Mouse (Mus musculus): ENCODE results near the gene Hmgcs2. TPM values are rescaled to one million over a fixed set of nuclear protein-coding genes. Genes with fewer than 3 reads are reported as not detected.

Gene Hmgcs2
- polyA plus RNA-seq, 2 experiments: 0.91 to 2.5 TPM

- no peak overlapping the region for H3K4me2 ChIP-seq (replicated peaks; ENCODE audit: low read depth, low read length, severe bottlenecking)
- H3K9ac ChIP-seq (ENCODE audit: low read depth, low read length, severe bottlenecking): no peak overlapping the region
- no peaks in the 10 kb centered on the region for H3K27me3 ChIP-seq (ENCODE audit: control insufficient read depth, insufficient read depth, low read length)
- H3K4me1 ChIP-seq (ENCODE audit: control insufficient read depth, insufficient read depth, low read length): no peaks in the 10 kb centered on the region
- no peaks in the 10 kb centered on the region for H3K36me3 ChIP-seq (ENCODE audit: control insufficient read depth, insufficient read depth, low read length)
- H3K9me3 ChIP-seq (ENCODE audit: control insufficient read depth, low read length): no peaks in the 10 kb centered on the region
- no peak for TF ChIP-seq POLR2A (IDR thresholded peaks at IDR 0.05; ENCODE audit: borderline replicate concordance, extremely low read depth, insufficient read depth, insufficient read length)
- WGBS: 71% methylated on average over 11 of the region's 11 CpGs
- no peak for ATAC-seq (ENCODE audit: low FRiP score, low read depth)
- no peak overlapping the region for H3K4me3 ChIP-seq (replicated peaks; ENCODE audit: low read length)
- DNase-seq (ENCODE audit: low spot score): no peak
- no peak overlapping the region for H3K27ac ChIP-seq (replicated peaks; ENCODE audit: low read depth, low read length)
Measured at GRCm38 (mm10) chr3:98249833-98250448, 30.3 kb upstream of the Hmgcs2 start.

- Histone ChIP-seq H3K4me1 (ENCODE audit: control insufficient read depth, insufficient read depth, low read length) (no peaks in the 10 kb centered on the region), H3K4me3 (replicated peaks; ENCODE audit: low read length) (no peak overlapping the region), H3K4me2 (replicated peaks; ENCODE audit: low read depth, low read length, severe bottlenecking) (no peak overlapping the region), H3K9ac (ENCODE audit: low read depth, low read length, severe bottlenecking) (no peak overlapping the region), H3K27me3 (ENCODE audit: control insufficient read depth, insufficient read depth, low read length) (no peaks in the 10 kb centered on the region), H3K27ac (replicated peaks; ENCODE audit: low read depth, low read length) (no peak overlapping the region), H3K9me3 (ENCODE audit: control insufficient read depth, low read length) (no peaks in the 10 kb centered on the region), H3K36me3 (ENCODE audit: control insufficient read depth, insufficient read depth, low read length) (no peaks in the 10 kb centered on the region)
- DNase-seq (ENCODE audit: low spot score) (no peak), ATAC-seq (ENCODE audit: low FRiP score, low read depth) (no peak)
- 97% methylated on average over 2 of the region's 3 CpGs for WGBS
- TF ChIP-seq POLR2A (IDR thresholded peaks at IDR 0.05; ENCODE audit: borderline replicate concordance, extremely low read depth, insufficient read depth, insufficient read length): no peak
Measured at GRCm38 (mm10) chr3:98254059-98254458, 26.2 kb upstream of the Hmgcs2 start.

GRCm38 (mm10) chr3:98254656-98255583 lies 25.3 kb upstream of the Hmgcs2 start:
- Histone ChIP-seq H3K4me2 (replicated peaks; ENCODE audit: low read depth, low read length, severe bottlenecking) (no peak overlapping the region), H3K4me3 (replicated peaks; ENCODE audit: low read length) (no peak overlapping the region), H3K27ac (replicated peaks; ENCODE audit: low read depth, low read length) (no peak overlapping the region), H3K4me1 (ENCODE audit: control insufficient read depth, insufficient read depth, low read length) (no peaks in the 10 kb centered on the region), H3K36me3 (ENCODE audit: control insufficient read depth, insufficient read depth, low read length) (no peaks in the 10 kb centered on the region), H3K27me3 (ENCODE audit: control insufficient read depth, insufficient read depth, low read length) (no peaks in the 10 kb centered on the region), H3K9me3 (ENCODE audit: control insufficient read depth, low read length) (no peaks in the 10 kb centered on the region), H3K9ac (ENCODE audit: low read depth, low read length, severe bottlenecking) (no peak overlapping the region)
- TF ChIP-seq POLR2A (IDR thresholded peaks at IDR 0.05; ENCODE audit: borderline replicate concordance, extremely low read depth, insufficient read depth, insufficient read length): no peak
- no peak for ATAC-seq (ENCODE audit: low FRiP score, low read depth)
- WGBS: 78% methylated on average over 8 of the region's 8 CpGs
- DNase-seq (ENCODE audit: low spot score): no peak

GRCm38 (mm10) chr3:98258723-98259122 lies 21.5 kb upstream of the Hmgcs2 start:
- 59% methylated on average over 4 of the region's 4 CpGs for WGBS
- Histone ChIP-seq H3K9me3 (ENCODE audit: control insufficient read depth, low read length) (no peaks in the 10 kb centered on the region), H3K4me2 (replicated peaks; ENCODE audit: low read depth, low read length, severe bottlenecking) (no peak overlapping the region), H3K4me3 (replicated peaks; ENCODE audit: low read length) (no peak overlapping the region), H3K4me1 (ENCODE audit: control insufficient read depth, insufficient read depth, low read length) (no peaks in the 10 kb centered on the region), H3K27me3 (ENCODE audit: control insufficient read depth, insufficient read depth, low read length) (no peaks in the 10 kb centered on the region), H3K27ac (replicated peaks; ENCODE audit: low read depth, low read length) (no peak overlapping the region), H3K9ac (ENCODE audit: low read depth, low read length, severe bottlenecking) (no peak overlapping the region), H3K36me3 (ENCODE audit: control insufficient read depth, insufficient read depth, low read length) (no peaks in the 10 kb centered on the region)
- TF ChIP-seq POLR2A (IDR thresholded peaks at IDR 0.05; ENCODE audit: borderline replicate concordance, extremely low read depth, insufficient read depth, insufficient read length): no peak
- DNase-seq (ENCODE audit: low spot score): no peak
- ATAC-seq (ENCODE audit: low FRiP score, low read depth): no peak

- H3K36me3 ChIP-seq (ENCODE audit: control insufficient read depth, insufficient read depth, low read length): no peaks in the 10 kb centered on the region
- H3K4me2 ChIP-seq (replicated peaks; ENCODE audit: low read depth, low read length, severe bottlenecking): no peak overlapping the region
- no peaks in the 10 kb centered on the region for H3K4me1 ChIP-seq (ENCODE audit: control insufficient read depth, insufficient read depth, low read length)
- H3K27ac ChIP-seq (replicated peaks; ENCODE audit: low read depth, low read length): no peak overlapping the region
- no peak overlapping the region for H3K4me3 ChIP-seq (replicated peaks; ENCODE audit: low read length)
- H3K9me3 ChIP-seq (ENCODE audit: control insufficient read depth, low read length): no peaks in the 10 kb centered on the region
- ATAC-seq (ENCODE audit: low FRiP score, low read depth) (no peak), DNase-seq (ENCODE audit: low spot score) (no peak)
- WGBS: 67% methylated on average over 5 of the region's 5 CpGs
- H3K9ac ChIP-seq (ENCODE audit: low read depth, low read length, severe bottlenecking): no peak overlapping the region
- TF ChIP-seq POLR2A (IDR thresholded peaks at IDR 0.05; ENCODE audit: borderline replicate concordance, extremely low read depth, insufficient read depth, insufficient read length): no peak
- no peaks in the 10 kb centered on the region for H3K27me3 ChIP-seq (ENCODE audit: control insufficient read depth, insufficient read depth, low read length)
Measured at GRCm38 (mm10) chr3:98259271-98259751, 20.9 kb upstream of the Hmgcs2 start.
